Mouse (Mus musculus) brain, embryonic 18.5 days (tissue): ENCODE measurements around the gene Col15a1.

ENCODE experiments used
- DNase-seq: peaks from one replicate; pipeline ENCODE4 v3.0.0-alpha.2; 2012; ENCODE audit warnings: low read depth, low spot score

The Col15a1 gene

GRCm38 (mm10) chr4:47272452-47273130 lies 64.6 kb downstream of the Col15a1 start:
- no peak for DNase-seq

- no peak for DNase-seq
Measured at GRCm38 (mm10) chr4:47273795-47274194, 65.8 kb downstream of the Col15a1 start.

GRCm38 (mm10) chr4:47274911-47275310 lies 67.0 kb downstream of the Col15a1 start:
- no peak for DNase-seq

- DNase-seq: no peak
Measured at GRCm38 (mm10) chr4:47278397-47278796, 70.4 kb downstream of the Col15a1 start.

- DNase-seq: no peak
Measured at GRCm38 (mm10) chr4:47279085-47279707, 71.2 kb downstream of the Col15a1 start.

GRCm38 (mm10) chr4:47280126-47280525 lies 72.2 kb downstream of the Col15a1 start:
- no peak for DNase-seq

- DNase-seq: no peak
Measured at GRCm38 (mm10) chr4:47281920-47282682, 74.1 kb downstream of the Col15a1 start.

GRCm38 (mm10) chr4:47284311-47284710 lies 76.3 kb downstream of the Col15a1 start:
- DNase-seq: no peak

- DNase-seq: no peak
Measured at GRCm38 (mm10) chr4:47284874-47285273, 76.9 kb downstream of the Col15a1 start.

- DNase-seq: no peak
Measured at GRCm38 (mm10) chr4:47286599-47287147, 78.7 kb downstream of the Col15a1 start.

GRCm38 (mm10) chr4:47287468-47287867 lies 79.5 kb downstream of the Col15a1 start:
- DNase-seq: no peak

GRCm38 (mm10) chr4:47288306-47288705 lies 80.3 kb downstream of the Col15a1 start:
- DNase-seq: no peak

- no peak for DNase-seq
Measured at GRCm38 (mm10) chr4:47289526-47289925, 81.6 kb downstream of the Col15a1 start.

GRCm38 (mm10) chr4:47290448-47290847 lies 82.5 kb downstream of the Col15a1 start:
- DNase-seq: no peak

GRCm38 (mm10) chr4:47291013-47291412 lies 83.1 kb downstream of the Col15a1 start:
- DNase-seq: no peak

- no peak for DNase-seq
Measured at GRCm38 (mm10) chr4:47292956-47293355, 85.0 kb downstream of the Col15a1 start.

GRCm38 (mm10) chr4:47293771-47294543 lies 86.0 kb downstream of the Col15a1 start:
- DNase-seq: no peak

GRCm38 (mm10) chr4:47294544-47295070 lies 86.6 kb downstream of the Col15a1 start:
- no peak for DNase-seq

- no peak for DNase-seq
Measured at GRCm38 (mm10) chr4:47295547-47295946, 87.6 kb downstream of the Col15a1 start.

- no peak for DNase-seq
Measured at GRCm38 (mm10) chr4:47300701-47301100, 92.7 kb downstream of the Col15a1 start.

GRCm38 (mm10) chr4:47302610-47303009 lies 94.6 kb downstream of the Col15a1 start:
- DNase-seq: no peak
